Comparison of ENCODE assay signal across 10 mouse cellular contexts in the genomic region with DNA sequence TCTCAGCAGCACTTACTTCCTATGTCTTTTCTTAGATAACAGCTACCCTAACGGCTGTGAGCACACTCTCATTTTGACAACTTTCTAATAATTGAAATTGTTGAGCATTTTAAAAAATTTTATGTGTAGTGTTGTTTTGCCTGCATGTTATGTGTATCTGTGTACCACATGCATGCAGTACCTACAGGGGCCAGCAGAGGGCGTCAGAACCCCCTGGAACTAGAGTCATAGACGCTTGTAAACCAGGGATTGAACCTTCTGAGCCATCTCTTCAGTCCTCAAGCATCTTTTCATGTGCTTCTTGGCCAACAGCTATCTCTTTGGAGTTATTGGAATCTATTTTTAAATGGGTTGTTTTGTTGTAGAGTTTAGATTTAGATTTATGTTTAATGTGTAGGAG. TPM values are rescaled to one million over a fixed set of nuclear protein-coding genes. Genes with fewer than 3 reads are reported as not detected.
DNase-seq lines count a peak whose midpoint lies in the region; ATAC-seq and TF ChIP-seq lines count a peak whose summit lies in the region.
"Had no signal": no experiment of that assay in that cellular context is flagged by ENCODE, and none has a peak within 500 bp of the region (broad histone marks: within the 10 kb centered on the region; RNA-seq: fewer than 3 reads in every experiment).

No protein-coding gene starts in this region.

- 44% methylated on average over 3 of the region's 3 CpGs for WGBS in kidney, adult 2 months
- WGBS in kidney, embryonic 14.5 days: 32% methylated on average over 3 of the region's 3 CpGs
- WGBS in lung, postnatal 0 days: 43% methylated on average over 3 of the region's 3 CpGs

- peak; percentile 74 for TF ChIP-seq CTCF in kidney, adult 2 months (conservative IDR thresholded peaks at IDR 0.05; ENCODE audit: insufficient read depth, insufficient read length, low read depth, low read length)
- peak; percentile 79 for TF ChIP-seq CTCF in lung, postnatal 0 days (IDR thresholded peaks at IDR 0.05)

- no peak for TF ChIP-seq EP300 in lung, postnatal 0 days (IDR thresholded peaks at IDR 0.05)

- H3K4me2 ChIP-seq in kidney, embryonic 14.5 days (replicated peaks; ENCODE audit: low read depth, low read length): no peak overlapping the region
- no peak overlapping the region for H3K4me2 ChIP-seq in lung, postnatal 0 days (replicated peaks; ENCODE audit: low read depth, low read length)
- H3K4me2 ChIP-seq: heart, embryonic 15.5 days had no signal

- no peaks in the 10 kb centered on the region for H3K4me1 ChIP-seq in kidney, adult 2 months (ENCODE audit: control insufficient read depth, insufficient read depth, low read length)
- H3K4me1 ChIP-seq in kidney, embryonic 14.5 days (ENCODE audit: control insufficient read depth, insufficient read depth, low read length): peaks cover 19% of the 10 kb centered on the region; the same call in 1 of the 2 replicates
- H3K4me1 ChIP-seq in lung, postnatal 0 days (ENCODE audit: insufficient read depth, low read depth, low read length): no peaks in the 10 kb centered on the region; the same call in 1 of the 2 replicates

- H3K4me3 ChIP-seq in kidney, adult 2 months (ENCODE audit: insufficient read depth, low read depth, low read length): no peak overlapping the region
- H3K4me3 ChIP-seq in kidney, embryonic 14.5 days (ENCODE audit: low read length): no peak overlapping the region
- no peak overlapping the region for H3K4me3 ChIP-seq in lung, postnatal 0 days (ENCODE audit: low read depth, low read length)
- H3K4me3 ChIP-seq: heart, embryonic 15.5 days had no signal

- no peak overlapping the region for H3K27ac ChIP-seq in kidney, adult 2 months (ENCODE audit: insufficient read depth, low read depth, low read length)
- H3K27ac ChIP-seq in kidney, embryonic 14.5 days (ENCODE audit: low read depth, low read length): no peak overlapping the region
- no peak overlapping the region for H3K27ac ChIP-seq in lung, postnatal 0 days (ENCODE audit: low read length)
- H3K27ac ChIP-seq: heart, embryonic 15.5 days had no signal

- DNase-seq in adrenal gland, adult (ENCODE audit: inconsistent age in 2 of 2, low spot score in 1 of 2): peak; percentile 30 to 76
- DNase-seq in adrenal gland, adult 8-10 months: no peak
- DNase-seq in kidney, adult 2 months: peak; percentile 65
- peak; percentile 34 for DNase-seq in T-cell, adult 2 months (ENCODE audit: low spot score)
- DNase-seq in frontal cortex, postnatal 36 days (ENCODE audit: low spot score in 2 of 2): peak; percentile 38 to 62
- DNase-seq in lung, postnatal 0 days (ENCODE audit: low spot score): no peak
- DNase-seq in thymus, postnatal 0 days (ENCODE audit: low spot score): peak; percentile 53

- no peak for ATAC-seq in kidney, embryonic 14.5 days (ENCODE audit: low FRiP score, low TSS enrichment)
- no peak for ATAC-seq in lung, postnatal 0 days

- H3K9ac ChIP-seq in kidney, embryonic 14.5 days (ENCODE audit: low read depth, low read length): no peak overlapping the region
- H3K9ac ChIP-seq in lung, postnatal 0 days (replicated peaks; ENCODE audit: low read depth): no peak overlapping the region
- H3K9ac ChIP-seq: heart, embryonic 15.5 days had no signal

- H3K36me3 ChIP-seq in kidney, adult 2 months (ENCODE audit: control insufficient read depth, insufficient read depth, low read length): no peaks in the 10 kb centered on the region; the same call in 1 of the 2 replicates
- H3K36me3 ChIP-seq in kidney, embryonic 14.5 days (ENCODE audit: control insufficient read depth, insufficient read depth, low read length): no peaks in the 10 kb centered on the region
- no peaks in the 10 kb centered on the region for H3K36me3 ChIP-seq in lung, postnatal 0 days (ENCODE audit: insufficient read depth, low read length)
- H3K36me3 ChIP-seq: heart, embryonic 15.5 days had no signal

- no peaks in the 10 kb centered on the region for H3K27me3 ChIP-seq in kidney, adult 2 months (replicated peaks; ENCODE audit: control insufficient read depth, insufficient read depth, low read length)
- no peaks in the 10 kb centered on the region for H3K27me3 ChIP-seq in kidney, embryonic 14.5 days (ENCODE audit: control insufficient read depth, insufficient read depth, low read length)
- no peaks in the 10 kb centered on the region for H3K27me3 ChIP-seq in lung, postnatal 0 days (replicated peaks; ENCODE audit: insufficient read depth, low read length)
- H3K27me3 ChIP-seq: heart, embryonic 15.5 days had no signal

- no peaks in the 10 kb centered on the region for H3K9me3 ChIP-seq in kidney, embryonic 14.5 days (ENCODE audit: control insufficient read depth, low read length)
- H3K9me3 ChIP-seq in lung, postnatal 0 days (ENCODE audit: low read length): no peaks in the 10 kb centered on the region
- H3K9me3 ChIP-seq: heart, embryonic 15.5 days had no signal

- no peak for TF ChIP-seq POLR2A in kidney, adult 2 months (IDR thresholded peaks at IDR 0.05; ENCODE audit: low read depth, low read length)

RNA-seq across cellular contexts. Expression of a gene that starts 15.6 kb away (rescaled TPM):
- 10 to 100 TPM; 17.8 to 47.6 (median 29.7) TPM for total RNA-seq in adrenal gland, adult 8-10 months (2022)
- polyA plus RNA-seq in kidney, adult 2 months (2012; rRNA removed): 13.0 and 19.1 TPM in 2 replicates
- 48.7 and 57.3 TPM in 2 replicates for polyA plus RNA-seq in kidney, embryonic 14.5 days (2014; fragmentation: Nextera tagmentation; extraction: Ambion mirVana)
- 29.0 and 33.8 TPM in 2 replicates for polyA plus RNA-seq in lung, postnatal 0 days (2015; fragmentation: Nextera tagmentation; extraction: Ambion mirVana)
- polyA plus RNA-seq in thymus, postnatal 0 days (2015; fragmentation: Nextera tagmentation; extraction: Ambion mirVana): 9.3 and 9.9 TPM in 2 replicates

RNA-seq across cellular contexts. Expression of a gene that starts 34.2 kb away (rescaled TPM):
- not detected for total RNA-seq in adrenal gland, adult 8-10 months (2022)
- polyA plus RNA-seq in kidney, adult 2 months (2012; rRNA removed): 0.33 and 0.45 TPM in 2 replicates
- 0.35 and 0.43 TPM in 2 replicates for polyA plus RNA-seq in kidney, embryonic 14.5 days (2014; fragmentation: Nextera tagmentation; extraction: Ambion mirVana)
- not detected in 2 replicates for polyA plus RNA-seq in lung, postnatal 0 days (2015; fragmentation: Nextera tagmentation; extraction: Ambion mirVana)
- 0.05 and 0.07 TPM in 2 replicates for polyA plus RNA-seq in thymus, postnatal 0 days (2015; fragmentation: Nextera tagmentation; extraction: Ambion mirVana)
- polyA plus RNA-seq: C2C12; heart, embryonic 15.5 days had no signal

RNA-seq across cellular contexts. Expression of a gene that starts 40.9 kb away (rescaled TPM):
- total RNA-seq in adrenal gland, adult 8-10 months (2022): under 1 TPM in 1 of 4 experiments, not detected in 3; 0.21 TPM
- polyA plus RNA-seq in kidney, adult 2 months (2012; rRNA removed): 0.45 and 0.47 TPM in 2 replicates
- 5.8 and 6.6 TPM in 2 replicates for polyA plus RNA-seq in kidney, embryonic 14.5 days (2014; fragmentation: Nextera tagmentation; extraction: Ambion mirVana)
- polyA plus RNA-seq in lung, postnatal 0 days (2015; fragmentation: Nextera tagmentation; extraction: Ambion mirVana): 0.40 and 0.61 TPM in 2 replicates
- polyA plus RNA-seq in thymus, postnatal 0 days (2015; fragmentation: Nextera tagmentation; extraction: Ambion mirVana): 0.10 and 0.20 TPM in 2 replicates
- polyA plus RNA-seq: C2C12; heart, embryonic 15.5 days had no signal

Comparison
In these comparisons a context has a peak if more than half of its experiments do, and no peak if none do; other contexts are left out.
1. DNase-seq: peak in adrenal gland, adult (2 of 2), kidney, adult 2 months (single experiment), T-cell, adult 2 months (single experiment), frontal cortex, postnatal 36 days (2 of 2) and thymus, postnatal 0 days (single experiment); none in adrenal gland, adult 8-10 months (single experiment) and lung, postnatal 0 days (single experiment).